Mouse (Mus musculus) stomach, postnatal 0 days (tissue): ENCODE results near the gene Plppr3.

ENCODE experiments used
- CTCF ChIP-seq: IDR thresholded peaks from 2 replicates; pipeline ENCODE4 v1.5.1; 2016; ENCODE audit warnings: antibody characterized with exemption, low read depth, mild to moderate bottlenecking, moderate library complexity
- EP300 ChIP-seq: optimal IDR thresholded peaks from 2 replicates; pipeline ENCODE3; 2016; ENCODE audit warnings: antibody characterized with exemption

DNA sequence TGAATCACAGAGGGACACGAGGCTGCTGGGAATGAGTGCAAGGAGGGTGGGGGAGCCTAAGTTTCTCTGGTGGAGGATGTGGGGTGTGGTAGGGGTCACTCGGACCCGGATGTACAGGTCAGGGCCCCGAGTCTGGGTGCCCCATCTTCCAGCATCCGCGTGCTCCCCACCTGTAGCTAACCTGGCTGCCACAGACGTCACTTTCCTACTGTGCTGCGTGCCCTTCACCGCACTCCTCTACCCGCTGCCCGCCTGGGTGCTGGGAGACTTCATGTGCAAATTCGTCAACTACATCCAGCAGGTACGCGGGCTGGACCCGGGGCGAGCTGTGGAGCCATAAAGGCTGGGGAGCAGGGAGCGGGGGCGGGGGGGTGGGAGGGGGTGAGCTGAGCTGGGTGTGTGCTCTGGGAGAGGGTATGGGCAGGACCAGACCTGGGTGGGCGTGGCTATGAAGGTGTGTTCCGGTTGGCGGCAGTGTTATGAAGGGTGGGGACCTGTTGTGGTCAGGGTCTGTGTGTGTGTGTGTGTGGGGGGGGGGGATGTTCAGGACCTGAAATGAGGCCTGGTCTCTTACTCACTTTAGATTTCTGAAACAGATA lies 44.9 kb upstream of the Plppr3 start:
- TF ChIP-seq CTCF (no peak), EP300 (no peak)
